Mouse (Mus musculus) stomach, embryonic 16.5 days (tissue): ENCODE results near the gene Tubd1. TPM values are rescaled to one million over a fixed set of nuclear protein-coding genes. Genes with fewer than 3 reads are reported as not detected.
A peak's percentile ranks its signal among the peaks of the same experiment; 100 is the strongest.
"Not testable (repeated sequence)": the region's sequence is repeated elsewhere in the genome, so short reads cannot be mapped to it uniquely, and the experiment has no call there.

Experiments used
- ATAC-seq: fragments of 200-750 bp; cut with Nextera tagmentation; 2 replicates; pipeline ENCODE4 v1.8.0; 2017; ENCODE audit warnings: moderate number of reproducible peaks, moderate TSS enrichment; ENCODE audit not compliant: insufficient read depth, low FRiP score
- H3K27ac ChIP-seq: fragments of 300-500 bp; sonication (generic); 2 replicates; pipeline ENCODE4 v1.5.1; 2014; ENCODE audit warnings: low read length
- H3K27me3 ChIP-seq: fragments of 300-500 bp; sonication (generic); 2 replicates; pipeline ENCODE4 v1.6.1; 2014; ENCODE audit warnings: low read length, control low read depth, mixed read lengths; ENCODE audit not compliant: control insufficient read depth, insufficient read depth
- H3K36me3 ChIP-seq: fragments of 300-500 bp; sonication (generic); 2 replicates; pipeline ENCODE4 v1.6.1; 2014; ENCODE audit warnings: low read length; ENCODE audit not compliant: control insufficient read depth, insufficient read depth
- H3K4me1 ChIP-seq: fragments of 300-500 bp; sonication (generic); 2 replicates; pipeline ENCODE4 v1.6.1; 2014; ENCODE audit warnings: low read length, control low read depth, mixed read lengths; ENCODE audit not compliant: control insufficient read depth, insufficient read depth
- H3K4me2 ChIP-seq: fragments of 300-500 bp; sonication (generic); 2 replicates; pipeline ENCODE4 v1.6.1; 2014; ENCODE audit warnings: low read depth, low read length, mixed read lengths
- H3K4me3 ChIP-seq: fragments of 300-500 bp; sonication (generic); replicated peaks from 2 replicates; pipeline ENCODE4 v1.5.1; 2014; ENCODE audit warnings: mild to moderate bottlenecking, low read length
- H3K9ac ChIP-seq: fragments of 300-500 bp; sonication (generic); 2 replicates; pipeline ENCODE4 v1.6.1; 2014; ENCODE audit warnings: low read length
- H3K9me3 ChIP-seq: fragments of 300-500 bp; sonication (generic); replicated peaks from 2 replicates; pipeline ENCODE4 v1.6.1; 2016; ENCODE audit warnings: low read length, control low read depth; ENCODE audit not compliant: control insufficient read depth
- WGBS: fragments of 180-500 bp; shearing (Covaris S2); extraction: QIAGEN DNeasy Blood & Tissue Kit; methylation state at CpG from one replicate; pipeline ENCODE4 v1.1.7; 2014; 5-methylcytosine and 5-hydroxymethylcytosine counted together
- polyA plus RNA-seq: library from polyadenylated mRNA; unstranded; fragments of >200 nt; fragmentation: Nextera tagmentation; extraction: Ambion mirVana; gene quantifications from 2 replicates; pipeline ENCODE4 v1.2.1, GENCODE M21; 2015

Tubd1 gene
- polyA plus RNA-seq, 1 experiment from 2014 or later, result 10.4 TPM

- H3K9ac ChIP-seq, result no peak overlapping the region
These were observed 25.0 kb upstream of the Tubd1 start for GRCm38 (mm10) chr11:86519751-86520150.

DNA sequence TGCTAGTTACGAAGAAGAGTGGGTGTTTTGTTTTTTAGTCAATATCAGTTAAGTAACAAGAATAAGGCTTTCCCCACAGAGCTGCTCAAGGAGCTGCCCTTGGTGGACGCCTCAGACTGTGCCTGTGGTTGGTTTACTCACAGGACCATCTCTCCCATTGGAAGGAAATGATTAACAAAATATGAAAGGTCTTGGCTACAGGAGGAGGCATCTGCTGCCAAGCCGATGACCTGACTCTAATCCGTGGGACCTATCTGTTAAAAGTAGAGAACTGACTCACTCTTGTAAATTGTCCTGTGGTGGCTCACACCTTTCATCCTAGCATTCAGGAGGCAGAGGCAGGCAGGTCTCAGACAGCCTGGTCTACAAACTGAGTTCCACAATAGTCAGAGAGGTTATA is 17.3 kb upstream of the Tubd1 start:
- peaks cover 15% of the 10 kb centered on the region for H3K36me3 ChIP-seq

More at GRCm38 (mm10) chr11:86519751-86520150, 25.0 kb upstream of the Tubd1 start:
- no peak overlapping the region for H3K4me2 ChIP-seq
- peaks cover 24% of the 10 kb centered on the region for H3K36me3 ChIP-seq
- WGBS, result 86% methylated on average over 7 of the region's 7 CpGs
- no peak for ATAC-seq
- no peaks in the 10 kb centered on the region for H3K27me3 ChIP-seq
- H3K27ac ChIP-seq, result no peak overlapping the region
- H3K9me3 ChIP-seq, result no peaks in the 10 kb centered on the region
- no peak overlapping the region for H3K4me3 ChIP-seq
- no peaks in the 10 kb centered on the region for H3K4me1 ChIP-seq

GRCm38 (mm10) chr11:86532834-86533233 is 12.0 kb upstream of the Tubd1 start:
- 58% methylated on average over 1 of the region's 1 CpGs for WGBS
- Histone ChIP-seq H3K36me3 (peaks cover 9% of the 10 kb centered on the region; the same call in 1 of the 2 replicates), H3K9me3 (no peaks in the 10 kb centered on the region), H3K27me3 (no peaks in the 10 kb centered on the region), H3K4me2 (no peak overlapping the region), H3K4me1 (no peaks in the 10 kb centered on the region), H3K9ac (no peak overlapping the region), H3K4me3 (no peak overlapping the region), H3K27ac (no peak overlapping the region)
- ATAC-seq, result no peak

More for the DNA sequence above, 17.3 kb upstream of the Tubd1 start:
- H3K4me2 ChIP-seq, result no peak overlapping the region
- H3K9me3 ChIP-seq, result no peaks in the 10 kb centered on the region
- no peak for ATAC-seq
- H3K27me3 ChIP-seq, result no peaks in the 10 kb centered on the region
- 91% methylated on average over 4 of the region's 4 CpGs for WGBS
- no peak overlapping the region for H3K9ac ChIP-seq
- H3K27ac ChIP-seq, result no peak overlapping the region
- no peak overlapping the region for H3K4me3 ChIP-seq
- H3K4me1 ChIP-seq, result no peaks in the 10 kb centered on the region

- H3K4me3 ChIP-seq, H3K36me3 ChIP-seq, H3K9me3 ChIP-seq, H3K27me3 ChIP-seq, H3K27ac ChIP-seq, ATAC-seq, H3K9ac ChIP-seq, H3K4me1 ChIP-seq, H3K4me2 ChIP-seq: not testable (repeated sequence)
- 91% methylated on average over 6 of the region's 6 CpGs for WGBS
These were observed 11.5 kb upstream of the Tubd1 start for GRCm38 (mm10) chr11:86533302-86533701.

DNA sequence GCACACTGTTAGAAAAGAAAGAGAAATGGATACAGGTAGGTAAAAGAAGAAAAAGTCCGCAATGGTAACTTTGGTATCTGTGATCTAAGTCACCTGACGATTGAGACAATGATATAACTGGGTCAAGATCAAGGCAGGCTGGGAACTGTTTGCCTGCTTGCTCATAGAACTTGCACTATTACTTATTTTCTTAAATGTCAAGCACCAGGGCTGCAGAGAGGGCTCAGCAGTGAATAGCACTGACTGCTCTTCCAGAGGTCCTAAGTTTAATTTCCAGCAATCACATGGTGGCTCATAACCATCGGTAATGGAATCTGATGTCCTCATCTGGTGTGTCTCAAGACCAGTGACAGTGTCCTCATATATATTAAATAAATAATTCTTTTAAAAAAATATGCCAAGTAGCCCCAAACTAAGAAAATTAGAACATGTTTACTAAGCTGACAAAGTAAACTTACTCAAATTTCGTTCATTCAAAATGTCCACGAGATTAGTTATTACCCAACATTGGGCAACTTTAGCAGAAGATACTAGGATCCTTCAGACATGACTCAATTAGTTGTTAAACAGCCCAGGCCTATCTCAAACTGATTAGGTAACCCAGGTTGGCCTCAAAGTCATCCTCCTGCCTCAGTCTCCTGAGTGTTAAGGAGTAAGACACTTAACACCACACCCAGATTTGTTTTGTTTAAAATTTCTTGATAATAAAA is 10.4 kb upstream of the Tubd1 start:
- no peaks in the 10 kb centered on the region for H3K27me3 ChIP-seq
- no peaks in the 10 kb centered on the region for H3K4me1 ChIP-seq
- no peak overlapping the region for H3K4me3 ChIP-seq
- H3K9ac ChIP-seq, result no peak overlapping the region
- ATAC-seq, result no peak
- H3K9me3 ChIP-seq, result no peaks in the 10 kb centered on the region
- 85% methylated on average over 5 of the region's 5 CpGs for WGBS
- peaks cover 9% of the 10 kb centered on the region; the same call in 1 of the 2 replicates for H3K36me3 ChIP-seq
- H3K4me2 ChIP-seq, result no peak overlapping the region
- no peak overlapping the region for H3K27ac ChIP-seq

GRCm38 (mm10) chr11:86538786-86539185 is 6.0 kb upstream of the Tubd1 start:
- ATAC-seq, result no peak
- Histone ChIP-seq H3K9me3 (no peaks in the 10 kb centered on the region), H3K9ac (no peak overlapping the region), H3K36me3 (0 out of 2 replicates have a peak, but pooled peaks cover 2% of the 10 kb centered on the region), H3K4me3 (no peak overlapping the region), H3K4me1 (peaks cover 3% of the 10 kb centered on the region), H3K27ac (no peak overlapping the region), H3K27me3 (no peaks in the 10 kb centered on the region), H3K4me2 (no peak overlapping the region)
- WGBS, result 97% methylated on average over 4 of the region's 4 CpGs

DNA sequence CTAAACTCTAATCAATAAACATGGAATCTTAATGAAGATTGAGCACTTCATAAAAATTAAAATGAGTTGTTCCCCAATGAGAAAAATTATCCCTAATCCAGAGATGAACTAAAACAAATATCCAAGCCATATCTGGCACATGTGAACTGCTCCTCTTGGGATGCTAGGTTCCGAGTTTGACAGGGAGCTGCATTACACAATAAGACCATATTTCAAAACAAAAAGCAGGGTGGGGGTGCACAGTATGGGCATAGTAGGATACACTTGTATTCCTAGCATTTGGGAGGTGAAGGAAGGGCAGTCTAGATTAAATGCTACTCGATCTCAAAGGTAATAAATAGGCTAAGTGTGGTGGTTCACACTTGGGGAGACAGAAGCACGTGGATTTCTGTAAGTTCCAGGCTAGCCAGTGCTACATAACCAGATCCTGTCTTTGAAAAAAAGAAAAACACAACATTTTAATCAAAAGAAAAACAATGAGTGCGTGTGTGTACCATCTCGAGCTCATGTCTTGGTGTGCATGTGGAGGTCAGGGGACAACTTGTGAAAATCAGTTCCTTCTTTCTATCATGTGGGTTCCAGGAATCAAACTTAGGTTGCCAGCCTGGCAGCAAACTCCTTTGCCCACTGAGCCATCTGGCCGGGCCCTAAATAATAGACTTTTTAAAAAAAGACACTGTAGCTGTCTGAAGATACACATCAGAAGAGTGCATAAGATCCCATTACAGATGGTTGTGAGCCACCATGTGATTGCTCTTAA is 4.9 kb upstream of the Tubd1 start:
- no peak overlapping the region for H3K9ac ChIP-seq
- no peaks in the 10 kb centered on the region for H3K9me3 ChIP-seq
- no peak overlapping the region for H3K27ac ChIP-seq
- peaks cover 3% of the 10 kb centered on the region for H3K4me1 ChIP-seq
- no peaks in the 10 kb centered on the region for H3K36me3 ChIP-seq
- H3K4me2 ChIP-seq, result no peak overlapping the region
- 85% methylated on average over 6 of the region's 6 CpGs for WGBS
- no peak for ATAC-seq
- no peak overlapping the region for H3K4me3 ChIP-seq
- H3K27me3 ChIP-seq, result no peaks in the 10 kb centered on the region

- Histone ChIP-seq H3K4me1 (peaks cover 3% of the 10 kb centered on the region), H3K4me2 (no peak overlapping the region), H3K27ac (no peak overlapping the region), H3K9ac (no peak overlapping the region), H3K27me3 (no peaks in the 10 kb centered on the region), H3K4me3 (no peak overlapping the region), H3K9me3 (no peaks in the 10 kb centered on the region), H3K36me3 (no peaks in the 10 kb centered on the region)
- no peak for ATAC-seq
- WGBS, result 84% methylated on average over 2 of the region's 2 CpGs
These were observed 4.3 kb upstream of the Tubd1 start for GRCm38 (mm10) chr11:86540476-86540845.

DNA sequence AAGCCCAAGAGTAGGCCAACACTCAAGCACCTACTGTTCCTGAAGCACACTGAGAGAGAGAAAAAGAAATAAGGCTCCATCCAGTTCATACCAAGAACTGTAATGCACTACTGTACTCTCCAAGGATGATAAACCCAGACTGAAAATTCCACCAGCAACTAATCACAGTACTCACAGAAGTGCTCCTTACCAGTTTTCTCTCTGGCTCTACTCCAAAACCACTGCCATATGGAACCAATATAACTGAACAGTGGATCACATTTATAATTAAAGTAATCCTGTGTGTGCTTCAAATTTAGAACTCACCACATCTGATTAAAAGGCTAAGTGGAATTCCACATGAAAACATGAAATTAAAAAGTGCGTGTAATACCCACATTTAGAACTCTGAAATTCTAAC is 1.9 kb upstream of the Tubd1 start:
- Histone ChIP-seq H3K36me3 (no peaks in the 10 kb centered on the region), H3K9ac (no peak overlapping the region), H3K4me3 (no peak overlapping the region), H3K27ac (no peak overlapping the region), H3K4me2 (peak overlapping the region; percentile 76; the same call in 1 of the 2 replicates), H3K9me3 (no peaks in the 10 kb centered on the region), H3K4me1 (peaks cover 3% of the 10 kb centered on the region), H3K27me3 (no peaks in the 10 kb centered on the region)
- WGBS, result 87% methylated on average over 1 of the region's 1 CpGs
- ATAC-seq, result no peak
